Mouse (Mus musculus) neural tube, embryonic 11.5 days (tissue): ENCODE data around the gene Trove2. TPM values are rescaled to one million over a fixed set of nuclear protein-coding genes. Genes with fewer than 3 reads are reported as not detected.
A peak's percentile ranks its signal among the peaks of the same experiment; 100 is the strongest.

ENCODE experiments used
- ATAC-seq: fragments of 200-750 bp; cut with Nextera tagmentation; 2 replicates; pipeline ENCODE4 v1.8.0; 2017; ENCODE audit warnings: moderate number of reproducible peaks, mild to moderate bottlenecking, moderate TSS enrichment, moderate library complexity; ENCODE audit not compliant: insufficient read depth, low FRiP score, low TSS enrichment
- DNase-seq: peaks from one replicate; pipeline ENCODE4 v3.0.0-alpha.2; 2015; ENCODE audit warnings: low spot score
- H3K27ac ChIP-seq: fragments of 300-500 bp; sonication (generic); 2 replicates; pipeline ENCODE4 v1.5.1; 2014; ENCODE audit warnings: low read depth, mild to moderate bottlenecking, low read length
- H3K27me3 ChIP-seq: fragments of 300-500 bp; sonication (generic); 2 replicates; pipeline ENCODE4 v1.6.1; 2014; ENCODE audit warnings: mild to moderate bottlenecking, low read length, mixed read lengths; ENCODE audit not compliant: control insufficient read depth, insufficient read depth
- H3K36me3 ChIP-seq: fragments of 300-500 bp; sonication (generic); 2 replicates; pipeline ENCODE4 v1.6.1; 2014; ENCODE audit warnings: mild to moderate bottlenecking, low read length, moderate library complexity, mixed read lengths; ENCODE audit not compliant: control insufficient read depth, insufficient read depth
- H3K4me1 ChIP-seq: fragments of 300-500 bp; sonication (generic); 2 replicates; pipeline ENCODE4 v1.6.1; 2014; ENCODE audit warnings: low read length, mixed read lengths; ENCODE audit not compliant: control insufficient read depth, insufficient read depth
- H3K4me2 ChIP-seq: fragments of 300-500 bp; sonication (generic); 2 replicates; pipeline ENCODE4 v1.6.1; 2014; ENCODE audit warnings: low read depth, mild to moderate bottlenecking, moderate library complexity
- H3K4me3 ChIP-seq: fragments of 300-500 bp; sonication (generic); 2 replicates; pipeline ENCODE4 v1.5.1; 2014; ENCODE audit warnings: low read depth, low read length
- H3K9ac ChIP-seq: fragments of 300-500 bp; sonication (generic); 2 replicates; pipeline ENCODE4 v1.6.1; 2014; ENCODE audit warnings: mild to moderate bottlenecking, low read length
- H3K9me3 ChIP-seq: fragments of 300-500 bp; sonication (generic); 2 replicates; pipeline ENCODE4 v1.6.1; 2016; ENCODE audit warnings: low read length; ENCODE audit not compliant: control insufficient read depth
- WGBS: fragments of 180-500 bp; shearing (Covaris S2); extraction: QIAGEN DNeasy Blood & Tissue Kit; methylation state at CpG from one replicate; pipeline ENCODE4 v1.1.7; 2014; 5-methylcytosine and 5-hydroxymethylcytosine counted together
- polyA plus RNA-seq: library from polyadenylated mRNA; unstranded; fragments of >200 nt; fragmentation: Nextera tagmentation; extraction: Ambion mirVana; gene quantifications from 2 replicates; pipeline ENCODE4 v1.2.1, GENCODE M21; 2014

The Trove2 gene
- 33.3 and 37.6 TPM in 2 replicates for polyA plus RNA-seq

DNA sequence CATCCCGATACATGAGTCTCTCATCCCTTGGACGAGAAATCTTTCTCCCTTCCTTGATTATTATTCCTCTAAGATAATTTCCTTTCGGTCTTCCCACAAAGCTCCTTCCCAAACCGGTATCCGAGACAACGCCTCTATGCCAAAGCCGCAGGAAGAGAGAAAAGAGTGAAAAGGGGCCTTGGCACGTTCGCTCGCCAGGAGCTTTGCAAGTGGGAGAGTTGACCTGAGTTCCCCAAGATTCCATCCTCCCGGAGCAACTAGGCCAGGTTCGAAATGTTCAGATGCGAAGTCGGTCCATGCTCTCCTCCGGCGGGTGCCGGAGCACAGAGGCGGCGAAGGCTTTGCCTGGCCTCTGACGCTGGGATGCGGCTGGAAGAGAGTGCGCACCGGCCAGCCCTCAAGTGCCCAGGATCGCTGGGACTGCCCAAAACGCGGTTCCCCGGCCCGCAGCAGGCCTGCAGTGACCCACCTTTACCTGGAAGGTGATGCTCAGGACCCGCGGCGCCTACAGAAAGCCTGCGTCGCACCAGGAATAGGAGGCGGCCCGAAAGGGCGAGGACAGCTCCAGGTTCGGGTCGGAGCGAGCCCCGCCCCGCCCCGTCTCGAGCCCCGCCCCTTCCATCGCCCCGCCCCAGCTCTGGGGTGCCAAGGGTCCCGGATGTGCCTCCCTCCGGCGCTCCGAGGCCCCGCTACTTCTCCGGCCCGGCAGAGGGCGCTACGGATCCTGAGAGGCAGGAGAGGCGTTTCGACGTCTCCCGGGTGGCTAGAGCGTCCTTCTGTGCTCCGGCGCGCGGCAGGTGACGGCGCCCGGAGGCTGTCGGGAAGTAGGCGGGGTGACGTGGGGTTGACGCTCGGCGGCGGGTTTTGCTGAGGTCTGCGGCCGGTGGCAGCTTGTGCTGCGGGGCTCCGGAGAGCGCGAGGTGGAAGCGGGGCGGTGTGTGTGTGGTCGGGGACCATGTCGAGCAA is at the start of gene Trove2, which contains the start of gene Uchl5:
Gene Trove2 (minus strand): TSS at position 623 of the 966 bp plus-strand sequence.
Gene Uchl5 (plus strand): TSS at position 827 of the 966 bp plus-strand sequence.
- Histone ChIP-seq H3K4me1 (peaks cover 5% of the 10 kb centered on the region; the same call in 1 of the 2 replicates), H3K27me3 (no peaks in the 10 kb centered on the region), H3K4me3 (peak within 1 kb of the TSS; percentile 86), H3K9ac (peak within 1 kb of the TSS; percentile 83), H3K36me3 (no peaks in the 10 kb centered on the region), H3K4me2 (peak within 1 kb of the TSS; percentile 90), H3K9me3 (no peaks in the 10 kb centered on the region), H3K27ac (peak within 1 kb of the TSS; percentile 67)
- peak; percentile 99 for DNase-seq
- under 1% methylated on average over 79 of the region's 84 CpGs for WGBS
- ATAC-seq, result peak; percentile 96

DNA sequence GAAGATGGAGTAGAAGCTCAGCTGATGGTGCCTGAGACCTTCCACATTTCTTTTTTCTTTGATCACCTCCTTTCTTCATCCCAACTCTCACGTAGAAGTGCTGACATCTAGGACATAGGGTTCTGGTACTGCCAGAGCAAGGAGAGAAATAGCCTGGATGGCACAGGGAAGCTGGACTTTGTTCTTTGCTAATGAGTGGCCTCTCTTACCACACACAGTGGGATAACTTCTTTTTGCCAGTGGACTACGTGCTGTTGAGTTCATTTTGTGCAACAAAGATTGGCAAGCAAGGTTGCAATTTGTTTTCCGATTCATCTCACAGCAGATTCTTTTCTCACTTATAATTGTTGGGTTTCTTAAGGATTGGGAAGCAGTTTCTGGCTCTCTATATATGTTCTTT is 45.8 kb upstream of the Trove2 start:
- Histone ChIP-seq H3K27ac (no peak overlapping the region), H3K27me3 (no peaks in the 10 kb centered on the region), H3K9me3 (no peaks in the 10 kb centered on the region), H3K4me1 (no peaks in the 10 kb centered on the region), H3K36me3 (no peaks in the 10 kb centered on the region), H3K9ac (no peak overlapping the region), H3K4me2 (no peak overlapping the region), H3K4me3 (no peak overlapping the region)
- DNase-seq, result no peak
- 85% methylated on average over 3 of the region's 3 CpGs for WGBS
- no peak for ATAC-seq

DNA sequence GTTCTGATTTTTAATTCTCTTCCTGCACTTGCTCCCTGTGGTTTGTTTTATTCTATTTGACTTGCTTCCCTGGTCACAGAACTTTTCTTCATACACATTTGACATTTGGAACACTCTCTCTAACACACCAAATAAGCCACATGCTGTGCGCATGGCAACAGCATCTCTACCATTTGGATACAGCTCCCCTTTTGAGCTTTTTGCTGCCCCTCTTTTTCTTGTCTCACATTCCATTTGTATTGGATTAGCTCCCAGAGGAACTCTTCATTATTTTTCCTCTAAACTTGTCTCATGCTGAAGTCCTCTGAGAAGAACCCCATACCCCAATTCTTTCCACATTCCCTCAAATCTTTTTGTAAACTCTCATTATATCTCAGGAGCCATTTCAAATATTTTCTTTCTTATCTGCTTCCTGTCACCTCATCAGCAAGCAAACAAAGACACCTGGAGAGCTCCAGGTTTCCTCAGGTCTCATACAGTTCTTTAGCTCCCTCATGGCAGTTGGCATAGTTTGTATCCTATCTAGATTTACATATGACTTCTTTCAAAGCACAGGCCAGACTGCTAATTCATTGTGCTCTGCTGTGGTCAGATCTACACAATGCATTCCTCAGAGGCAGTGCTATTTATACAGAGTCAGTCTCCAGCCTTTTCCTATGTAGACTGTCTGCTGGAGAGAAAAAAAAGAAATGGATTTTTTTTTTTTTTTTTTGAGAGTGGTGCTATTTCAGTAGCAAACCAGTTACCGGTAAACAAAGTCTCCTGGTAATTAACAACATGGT is 43.4 kb upstream of the Trove2 start:
- peak; percentile 82 for ATAC-seq
- WGBS, result 74% methylated on average over 2 of the region's 2 CpGs
- Histone ChIP-seq H3K36me3 (no peaks in the 10 kb centered on the region), H3K9me3 (no peaks in the 10 kb centered on the region), H3K27me3 (no peaks in the 10 kb centered on the region), H3K9ac (no peak overlapping the region), H3K4me3 (no peak overlapping the region), H3K27ac (no peak overlapping the region), H3K4me2 (no peak overlapping the region), H3K4me1 (no peaks in the 10 kb centered on the region)
- no peak for DNase-seq

DNA sequence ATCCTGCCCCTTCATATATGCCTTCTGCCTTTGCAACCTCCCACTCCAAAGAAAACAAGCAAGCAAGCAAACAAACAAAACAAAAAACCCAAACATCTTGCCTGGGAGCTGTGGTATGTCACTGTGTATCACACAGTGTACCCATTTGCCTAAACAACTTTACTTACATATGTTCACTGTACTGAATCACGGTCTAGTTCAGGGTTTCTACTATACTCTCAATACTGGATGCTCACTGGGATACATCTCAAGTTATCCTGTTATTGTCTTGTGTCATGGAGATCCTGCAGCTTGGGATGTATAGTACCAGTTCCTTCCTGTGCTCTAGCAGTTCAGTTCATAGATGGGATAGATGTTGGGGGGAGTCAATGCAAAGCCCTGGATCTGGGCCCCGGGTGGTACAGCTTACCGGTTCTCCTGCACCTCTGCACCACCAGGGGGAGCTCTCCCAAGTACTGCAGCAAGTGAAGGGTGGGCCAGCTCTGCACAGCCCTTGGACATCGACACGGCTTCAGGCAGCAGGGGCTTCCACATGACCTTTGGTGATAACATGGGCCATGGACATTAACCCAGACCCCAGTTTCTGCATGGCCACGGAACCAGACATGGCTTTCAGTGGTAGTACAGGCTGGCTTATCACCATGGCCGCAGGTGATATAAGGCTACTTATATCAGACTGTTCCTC is 37.0 kb upstream of the Trove2 start:
- Histone ChIP-seq H3K36me3 (no peaks in the 10 kb centered on the region), H3K27ac (no peak overlapping the region), H3K9me3 (no peaks in the 10 kb centered on the region), H3K4me1 (no peaks in the 10 kb centered on the region), H3K27me3 (no peaks in the 10 kb centered on the region), H3K4me3 (no peak overlapping the region), H3K9ac (no peak overlapping the region), H3K4me2 (no peak overlapping the region)
- WGBS, result 49% methylated on average over 7 of the region's 7 CpGs
- ATAC-seq, result peak; percentile 86
- peak; percentile 77 for DNase-seq

DNA sequence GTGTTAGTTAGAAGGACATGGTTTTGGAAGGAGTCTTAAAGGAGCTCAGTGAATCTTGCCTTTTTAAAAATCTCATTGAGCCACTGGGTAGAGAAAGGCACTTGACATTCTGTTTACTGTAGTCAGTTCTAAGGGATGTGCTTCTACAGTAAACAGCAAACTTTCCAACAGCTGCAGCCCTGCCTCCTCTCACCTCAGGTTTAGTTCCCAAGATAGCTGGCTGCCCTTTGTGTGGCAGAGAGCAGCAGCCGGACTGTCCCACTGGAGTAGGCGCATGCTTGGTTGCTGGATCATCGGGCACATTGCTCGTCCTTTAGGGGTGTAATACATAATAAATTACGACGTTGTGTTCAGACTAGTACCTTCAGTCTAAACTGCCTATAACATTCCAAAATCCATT is 32.2 kb upstream of the Trove2 start:
- no peak for DNase-seq
- Histone ChIP-seq H3K27ac (no peak overlapping the region), H3K27me3 (no peaks in the 10 kb centered on the region)

DNA sequence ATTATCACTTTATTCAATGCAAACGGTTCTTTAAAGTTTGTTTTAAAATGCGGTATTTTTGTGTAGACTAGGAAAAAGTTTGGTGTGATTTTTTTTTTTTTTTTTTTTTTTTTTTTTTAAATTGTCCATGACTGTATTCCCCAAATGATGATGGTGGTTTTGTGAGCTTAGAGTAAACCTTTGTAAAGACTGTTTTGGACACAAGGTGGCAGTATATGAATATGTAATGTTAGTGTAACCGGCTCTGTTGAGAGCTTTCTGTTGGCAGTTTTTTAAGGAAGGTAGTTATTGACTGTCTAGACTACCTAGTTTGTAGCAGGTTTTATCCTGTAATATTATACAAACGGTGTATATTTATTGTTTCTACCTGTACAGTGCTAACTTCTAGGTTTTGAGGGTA is 26.7 kb upstream of the Trove2 start:
- Histone ChIP-seq H3K27ac (no peak overlapping the region), H3K4me2 (no peak overlapping the region), H3K9ac (no peak overlapping the region), H3K36me3 (no peaks in the 10 kb centered on the region), H3K27me3 (no peaks in the 10 kb centered on the region), H3K9me3 (no peaks in the 10 kb centered on the region), H3K4me3 (no peak overlapping the region), H3K4me1 (no peaks in the 10 kb centered on the region)
- 46% methylated on average over 4 of the region's 4 CpGs for WGBS
- peak; percentile 71 for ATAC-seq
- DNase-seq, result no peak

More for the DNA sequence above, 32.2 kb upstream of the Trove2 start:
- ATAC-seq, result no peak
- Histone ChIP-seq H3K9me3 (no peaks in the 10 kb centered on the region), H3K36me3 (no peaks in the 10 kb centered on the region), H3K9ac (no peak overlapping the region), H3K4me1 (no peaks in the 10 kb centered on the region), H3K4me3 (no peak overlapping the region), H3K4me2 (no peak overlapping the region)
- WGBS, result 84% methylated on average over 6 of the region's 6 CpGs

DNA sequence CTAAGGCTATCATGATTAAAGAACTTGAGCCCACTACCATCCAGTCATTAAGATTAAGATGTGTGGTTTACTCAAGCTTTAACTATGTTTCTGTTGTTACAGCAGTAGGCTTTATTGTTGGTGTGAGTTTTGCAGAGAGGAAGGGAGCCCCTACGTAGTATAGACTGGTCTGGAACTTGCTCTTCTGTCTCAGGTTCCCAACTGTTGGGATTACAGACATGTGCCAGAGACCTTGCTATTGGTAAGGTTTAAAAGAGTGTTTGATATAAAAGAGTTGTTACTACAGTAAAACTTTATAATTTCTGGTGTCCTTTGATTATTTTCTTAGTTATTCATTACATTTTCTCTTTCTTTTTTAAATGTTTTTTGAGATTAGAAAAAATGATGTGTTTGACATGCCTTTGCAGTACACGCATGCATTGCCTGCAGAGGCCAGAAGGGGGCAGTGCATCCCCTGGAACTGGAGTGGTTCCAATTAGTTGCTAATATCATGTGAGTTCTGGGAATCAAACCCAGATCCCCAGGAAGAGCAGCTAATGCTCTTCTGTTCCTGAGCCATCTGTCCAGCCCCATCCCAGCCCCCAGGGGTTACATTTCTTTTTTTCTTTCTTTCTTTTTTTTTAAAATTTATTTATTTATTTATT is 11.8 kb upstream of the Trove2 start:
- 75% methylated on average over 2 of the region's 2 CpGs for WGBS
- H3K27me3 ChIP-seq, result no peaks in the 10 kb centered on the region
- no peak overlapping the region for H3K4me2 ChIP-seq
- no peak overlapping the region for H3K27ac ChIP-seq
- H3K9me3 ChIP-seq, result no peaks in the 10 kb centered on the region
- H3K4me1 ChIP-seq, result no peaks in the 10 kb centered on the region
- H3K9ac ChIP-seq, result no peak overlapping the region
- peak; percentile 27 for DNase-seq
- ATAC-seq, result no peak
- H3K4me3 ChIP-seq, result no peak overlapping the region
- no peaks in the 10 kb centered on the region for H3K36me3 ChIP-seq
